Mouse (Mus musculus) layer of hippocampus, adult 2 months (tissue): ENCODE results near the gene Rasgef1b. TPM values are rescaled to one million over a fixed set of nuclear protein-coding genes. Genes with fewer than 3 reads are reported as not detected.

ENCODE experiments used
- DNase-seq, 2 experiments: peaks; one replicate each; pipeline ENCODE4 v3.0.0; 2022; ENCODE audit warnings: low spot score in 2 of 2
- H3K27ac ChIP-seq: fragments of 200-600 bp; 2 replicates; pipeline ENCODE4 v1.8.1; 2022
- H3K4me3 ChIP-seq: fragments of 200-600 bp; 2 replicates; pipeline ENCODE4 v1.8.1; 2022; ENCODE audit warnings: mild to moderate bottlenecking
- CTCF ChIP-seq: fragments of 200-600 bp; conservative IDR thresholded peaks from 2 replicates; pipeline ENCODE4 v1.8.1; 2022; ENCODE audit warnings: antibody characterized with exemption, mild to moderate bottlenecking, moderate library complexity
- total RNA-seq, 2 experiments: library from RNA; stranded (reverse); gene quantifications; 2 replicates each; pipeline ENCODE4 v1.2.3; 2021

Gene Rasgef1b
- total RNA-seq, 2 experiments from 2014 or later, result 11.1 to 11.9 TPM

GRCm38 (mm10) chr5:99271531-99271930 lies 457.3 kb downstream of the Rasgef1b start:
- no peak for TF ChIP-seq CTCF
- Histone ChIP-seq H3K4me3 (no peak overlapping the region), H3K27ac (no peak overlapping the region)
- no peak for DNase-seq

- DNase-seq, result no peak
- H3K27ac ChIP-seq, result no peak overlapping the region
- no peak for TF ChIP-seq CTCF
- H3K4me3 ChIP-seq, result no peak overlapping the region
These were observed 459.7 kb downstream of the Rasgef1b start for GRCm38 (mm10) chr5:99269131-99269530.

- H3K4me3 ChIP-seq, result no peak overlapping the region
- no peak overlapping the region for H3K27ac ChIP-seq
- no peak for TF ChIP-seq CTCF
- no peak for DNase-seq
These were observed 461.5 kb downstream of the Rasgef1b start for GRCm38 (mm10) chr5:99267338-99267737.

- Histone ChIP-seq H3K4me3 (no peak overlapping the region), H3K27ac (no peak overlapping the region)
- no peak for TF ChIP-seq CTCF
- no peak for DNase-seq
These were observed 462.6 kb downstream of the Rasgef1b start for GRCm38 (mm10) chr5:99266301-99266700.

- no peak for TF ChIP-seq CTCF
- DNase-seq, result no peak
- H3K4me3 ChIP-seq, result no peak overlapping the region
These were observed 466.5 kb downstream of the Rasgef1b start for GRCm38 (mm10) chr5:99262197-99262920.

GRCm38 (mm10) chr5:99261121-99261724 lies 467.6 kb downstream of the Rasgef1b start:
- no peak for TF ChIP-seq CTCF
- no peak for DNase-seq
- H3K4me3 ChIP-seq, result no peak overlapping the region
- no peak overlapping the region for H3K27ac ChIP-seq

More at GRCm38 (mm10) chr5:99262197-99262920, 466.5 kb downstream of the Rasgef1b start:
- H3K27ac ChIP-seq, result no peak overlapping the region

- no peak overlapping the region for H3K27ac ChIP-seq
- no peak overlapping the region for H3K4me3 ChIP-seq
- no peak for TF ChIP-seq CTCF
- no peak for DNase-seq
These were observed 470.8 kb downstream of the Rasgef1b start for GRCm38 (mm10) chr5:99258003-99258500.

GRCm38 (mm10) chr5:99252203-99253135 lies 476.4 kb downstream of the Rasgef1b start:
- DNase-seq, result peak; percentile 94 to 96
- peak overlapping the region; percentile 76 for H3K4me3 ChIP-seq
- TF ChIP-seq CTCF, result peak; percentile 34; the same call in 1 of the 2 replicates
- peak overlapping the region; percentile 79 for H3K27ac ChIP-seq

GRCm38 (mm10) chr5:99251379-99252202 lies 477.3 kb downstream of the Rasgef1b start:
- H3K4me3 ChIP-seq, result peak overlapping the region; percentile 76
- H3K27ac ChIP-seq, result peak overlapping the region; percentile 73; the same call in 1 of the 2 replicates
- TF ChIP-seq CTCF, result no peak
- peak in 1 of 2 experiments; percentile 15 for DNase-seq

- no peak for DNase-seq
- no peak for TF ChIP-seq CTCF
- Histone ChIP-seq H3K27ac (no peak overlapping the region), H3K4me3 (peak overlapping the region; percentile 76; the same call in 1 of the 2 replicates)
These were observed 478.0 kb downstream of the Rasgef1b start for GRCm38 (mm10) chr5:99250820-99251219.

- TF ChIP-seq CTCF, result peak; percentile 99
- no peak overlapping the region for H3K4me3 ChIP-seq
- peak; percentile 92 to 99 for DNase-seq
- H3K27ac ChIP-seq, result peak overlapping the region; percentile 58; the same call in 1 of the 2 replicates
These were observed 480.4 kb downstream of the Rasgef1b start for GRCm38 (mm10) chr5:99248501-99248900.

GRCm38 (mm10) chr5:99247915-99248314 lies 480.9 kb downstream of the Rasgef1b start:
- DNase-seq, result no peak
- TF ChIP-seq CTCF, result no peak
- no peak overlapping the region for H3K27ac ChIP-seq
- H3K4me3 ChIP-seq, result no peak overlapping the region
